28 mouse cellular contexts compared by ENCODE assay signal in the genomic region with DNA sequence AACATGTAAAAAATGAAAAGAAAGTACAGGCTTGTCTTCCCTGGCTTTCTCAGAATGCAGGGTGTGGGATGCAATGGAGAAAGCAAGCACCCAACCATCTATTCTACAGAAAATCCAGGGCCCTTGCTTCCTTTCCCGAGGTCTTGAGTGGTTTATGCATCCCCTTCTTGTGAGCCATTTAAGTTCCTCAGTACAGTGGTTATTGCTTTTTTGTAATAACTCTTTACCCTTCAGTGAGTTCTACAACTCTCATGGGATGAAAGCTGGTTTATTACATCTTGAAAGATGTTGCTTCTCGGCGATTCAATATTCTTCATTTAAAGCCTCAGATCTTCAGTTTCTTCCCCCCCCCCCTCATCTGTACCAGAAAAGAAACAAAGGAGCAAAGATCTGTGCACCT.
DNase-seq lines count a peak whose midpoint lies in the region; ATAC-seq and TF ChIP-seq lines count a peak whose summit lies in the region.
"Had no signal": no experiment of that assay in that cellular context is flagged by ENCODE, and none has a peak within 500 bp of the region (broad histone marks: within the 10 kb centered on the region; RNA-seq: fewer than 3 reads in every experiment).

No protein-coding gene starts in this region.

- peak; percentile 19 for DNase-seq in midbrain, postnatal 0 days (ENCODE audit: low spot score)
- peak; percentile 3 for DNase-seq in brain, embryonic 14.5 days (ENCODE audit: low read depth)
- DNase-seq in yolk sac, embryonic 10.5 days (ENCODE audit: low spot score) = no peak
- DNase-seq: adrenal gland, adult 8-10 months; adrenal gland, postnatal 14 days; adrenal gland, postnatal 36 days; B cell, adult 2 months; cerebellum, adult 11 months; cerebellum, adult 18-20 months; cerebellum, adult 8-10 months; cerebellum, adult 9-11 months; cerebellum, postnatal 14 days; cerebellum, postnatal 36 days; embryo, embryonic 11 days had no signal

- ATAC-seq in midbrain, postnatal 0 days (ENCODE audit: low FRiP score) = no peak
- no peak for ATAC-seq in midbrain, embryonic 13.5 days
- peak; percentile 61; the same call in 1 of the 2 replicates for ATAC-seq in neural tube, embryonic 15.5 days (ENCODE audit: low FRiP score)
- ATAC-seq: activated CD4-positive, CD25-positive, alpha-beta regulatory T cell, adult 4 months; CD4-positive, CD25-positive, alpha-beta regulatory T cell, adult 4 months; forebrain, embryonic 14.5 days; forebrain, embryonic 16.5 days; Patski had no signal

- no peaks in the 10 kb centered on the region for H3K9me3 ChIP-seq in midbrain, postnatal 0 days (ENCODE audit: low read length)
- H3K9me3 ChIP-seq in midbrain, embryonic 13.5 days = no peaks in the 10 kb centered on the region
- no peaks in the 10 kb centered on the region for H3K9me3 ChIP-seq in neural tube, embryonic 15.5 days (replicated peaks)
- H3K9me3 ChIP-seq: embryonic facial prominence, embryonic 13.5 days; embryonic facial prominence, embryonic 15.5 days; forebrain, embryonic 10.5 days; forebrain, embryonic 12.5 days; G1E had no signal

- no peak for TF ChIP-seq POLR2A in brain, embryonic 14.5 days (IDR thresholded peaks at IDR 0.05; ENCODE audit: borderline replicate concordance, extremely low read depth, insufficient read depth, insufficient read length, poor library complexity, severe bottlenecking)

- TF ChIP-seq CTCF in midbrain, postnatal 0 days (IDR thresholded peaks at IDR 0.05) = no peak
- TF ChIP-seq CTCF in brain, embryonic 14.5 days (IDR thresholded peaks at IDR 0.05; ENCODE audit: borderline replicate concordance, extremely low read depth, insufficient read depth, insufficient read length) = no peak

- H3K9ac ChIP-seq in midbrain, postnatal 0 days (replicated peaks; ENCODE audit: low read length, poor library complexity, severe bottlenecking) = no peak overlapping the region
- no peak overlapping the region for H3K9ac ChIP-seq in midbrain, embryonic 13.5 days (replicated peaks)
- no peak overlapping the region for H3K9ac ChIP-seq in neural tube, embryonic 15.5 days (replicated peaks)
- H3K9ac ChIP-seq: embryonic facial prominence, embryonic 13.5 days; embryonic facial prominence, embryonic 15.5 days; forebrain, embryonic 12.5 days had no signal

- 75% methylated on average over 3 of the region's 3 CpGs for WGBS in midbrain, postnatal 0 days
- WGBS in midbrain, embryonic 13.5 days = 75% methylated on average over 3 of the region's 3 CpGs
- WGBS in neural tube, embryonic 15.5 days = 52% methylated on average over 3 of the region's 3 CpGs

- H3K27me3 ChIP-seq in midbrain, postnatal 0 days (ENCODE audit: insufficient read depth, low read length) = no peaks in the 10 kb centered on the region
- H3K27me3 ChIP-seq in midbrain, embryonic 13.5 days = no peaks in the 10 kb centered on the region
- no peaks in the 10 kb centered on the region for H3K27me3 ChIP-seq in neural tube, embryonic 15.5 days (replicated peaks)
- H3K27me3 ChIP-seq: CH12.LX; embryonic facial prominence, embryonic 13.5 days; embryonic facial prominence, embryonic 15.5 days; forebrain, embryonic 12.5 days had no signal

- H3K4me3 ChIP-seq in midbrain, postnatal 0 days (ENCODE audit: low read depth, low read length) = no peak overlapping the region
- no peak overlapping the region for H3K4me3 ChIP-seq in midbrain, embryonic 13.5 days (replicated peaks)
- H3K4me3 ChIP-seq in neural tube, embryonic 15.5 days (replicated peaks) = no peak overlapping the region
- H3K4me3 ChIP-seq: embryonic facial prominence, embryonic 13.5 days; embryonic facial prominence, embryonic 15.5 days; erythroblast, embryonic 14.5 days; forebrain, embryonic 10.5 days; forebrain, embryonic 12.5 days had no signal

- H3K36me3 ChIP-seq in midbrain, postnatal 0 days (ENCODE audit: insufficient read depth, low read length) = no peaks in the 10 kb centered on the region
- no peaks in the 10 kb centered on the region for H3K36me3 ChIP-seq in midbrain, embryonic 13.5 days
- H3K36me3 ChIP-seq in neural tube, embryonic 15.5 days = no peaks in the 10 kb centered on the region
- H3K36me3 ChIP-seq: embryonic facial prominence, embryonic 13.5 days; embryonic facial prominence, embryonic 15.5 days; forebrain, embryonic 10.5 days; forebrain, embryonic 12.5 days; G1E had no signal

- no peak overlapping the region for H3K27ac ChIP-seq in midbrain, postnatal 0 days (ENCODE audit: low read depth, low read length)
- no peak overlapping the region for H3K27ac ChIP-seq in midbrain, embryonic 13.5 days
- 0 out of 2 replicates have a peak overlapping the region, but pooled peaks have one; percentile 41 for H3K27ac ChIP-seq in neural tube, embryonic 15.5 days (replicated peaks)
- H3K27ac ChIP-seq: embryonic facial prominence, embryonic 13.5 days; embryonic facial prominence, embryonic 15.5 days; forebrain, embryonic 10.5 days; forebrain, embryonic 12.5 days had no signal

- H3K4me2 ChIP-seq in midbrain, postnatal 0 days (ENCODE audit: low read depth, low read length, poor library complexity, severe bottlenecking) = no peak overlapping the region
- H3K4me2 ChIP-seq in midbrain, embryonic 13.5 days (replicated peaks) = no peak overlapping the region
- H3K4me2 ChIP-seq in neural tube, embryonic 15.5 days = no peak overlapping the region
- H3K4me2 ChIP-seq: embryonic facial prominence, embryonic 13.5 days; embryonic facial prominence, embryonic 15.5 days; forebrain, embryonic 12.5 days had no signal

- H3K4me1 ChIP-seq in midbrain, postnatal 0 days (ENCODE audit: insufficient read depth, low read length) = no peaks in the 10 kb centered on the region
- H3K4me1 ChIP-seq in midbrain, embryonic 13.5 days (replicated peaks) = no peaks in the 10 kb centered on the region
- no peaks in the 10 kb centered on the region for H3K4me1 ChIP-seq in neural tube, embryonic 15.5 days
- H3K4me1 ChIP-seq: embryonic facial prominence, embryonic 13.5 days; embryonic facial prominence, embryonic 15.5 days; forebrain, embryonic 10.5 days; forebrain, embryonic 12.5 days had no signal
